Mouse (Mus musculus) MN1 (cell line): ENCODE results near the gene Tldc1.

Experiments used
- DNase-seq: peaks from one replicate; pipeline ENCODE4 v3.0.0-alpha.2; 2016; ENCODE audit warnings: low spot score

Gene Tldc1

DNA sequence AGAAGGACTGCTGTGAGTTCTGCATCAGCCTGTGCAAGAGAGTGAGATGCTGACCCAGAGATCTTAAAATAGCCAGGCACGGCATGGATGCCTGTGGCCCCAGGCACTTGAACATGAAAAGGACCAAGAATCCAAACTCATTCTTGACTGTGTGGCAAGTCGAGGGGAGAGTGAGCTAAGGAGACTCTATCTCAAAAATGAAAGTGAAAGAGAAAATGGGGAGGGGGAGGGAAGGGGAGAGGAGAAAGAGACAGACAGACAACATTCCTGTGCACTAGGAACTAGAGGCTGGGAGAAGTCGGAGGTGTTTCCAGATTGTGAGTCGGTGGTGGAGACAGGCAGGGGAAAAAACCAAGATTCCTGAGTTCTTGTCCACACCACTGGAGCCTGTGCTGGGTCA lies 54.5 kb downstream of the Tldc1 start:
- DNase-seq, result no peak

DNA sequence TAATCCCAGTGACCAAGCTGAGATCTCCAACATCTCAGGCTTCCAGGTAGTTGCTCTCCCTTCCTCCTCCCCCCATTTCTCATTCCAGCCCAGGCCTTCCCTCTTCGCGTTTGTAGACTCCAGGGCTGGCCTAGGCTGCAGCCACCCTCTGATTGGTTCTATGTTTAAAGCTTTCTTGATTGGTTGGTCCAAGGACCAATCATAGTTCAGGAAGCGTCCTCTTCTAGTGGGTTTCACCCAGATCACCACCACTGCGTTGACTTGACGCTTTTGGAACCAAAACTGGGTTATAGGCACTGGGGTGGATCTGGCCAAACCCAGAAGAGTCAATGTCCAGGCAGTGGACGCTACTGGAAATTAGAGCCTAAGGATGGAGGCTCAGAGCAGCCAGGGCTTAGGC lies 55.9 kb downstream of the Tldc1 start:
- DNase-seq, result no peak

DNA sequence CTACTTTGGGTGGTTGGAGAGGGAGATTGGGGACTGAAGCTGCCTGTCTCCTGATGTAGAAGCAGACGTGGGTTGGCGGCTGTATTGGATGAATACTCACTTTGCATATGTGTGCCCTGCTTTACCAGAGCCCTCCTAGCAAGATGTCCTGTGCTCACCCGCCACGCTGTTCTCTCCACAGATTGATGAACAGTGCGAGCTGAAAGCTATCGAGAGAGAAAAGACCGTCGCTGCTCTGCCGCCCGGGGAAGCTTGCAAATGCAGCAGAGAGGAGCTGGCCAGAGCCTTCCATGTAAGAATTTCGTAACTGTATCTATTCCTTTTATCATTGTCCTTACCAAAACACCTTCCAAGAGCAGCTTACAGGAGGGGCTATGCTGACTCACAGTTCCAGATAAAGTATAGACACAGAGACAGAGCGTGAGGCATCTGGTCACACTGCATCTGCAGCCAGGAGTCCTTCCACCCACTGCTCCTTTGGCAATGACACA lies 59.2 kb downstream of the Tldc1 start:
- no peak for DNase-seq

DNA sequence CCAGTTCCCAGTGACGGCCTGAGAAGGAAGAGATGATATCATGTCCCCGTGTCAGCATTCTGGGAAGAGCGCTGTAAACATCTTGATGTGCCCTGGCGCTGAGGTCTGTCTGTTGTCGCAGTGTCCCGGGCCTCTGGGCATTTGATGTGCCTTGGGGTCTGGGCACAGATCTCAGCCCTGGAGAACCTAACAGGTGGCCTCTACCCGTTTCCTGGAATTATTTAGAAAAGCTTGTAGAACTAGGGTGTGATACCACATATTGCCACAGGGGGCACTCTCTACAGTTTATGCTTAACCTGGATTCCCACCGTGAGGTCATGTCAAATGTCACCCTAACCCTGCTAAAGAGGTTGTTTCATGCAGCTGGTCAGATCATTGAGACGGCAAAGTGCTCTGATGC lies 60.5 kb downstream of the Tldc1 start:
- DNase-seq, result peak; percentile 56

DNA sequence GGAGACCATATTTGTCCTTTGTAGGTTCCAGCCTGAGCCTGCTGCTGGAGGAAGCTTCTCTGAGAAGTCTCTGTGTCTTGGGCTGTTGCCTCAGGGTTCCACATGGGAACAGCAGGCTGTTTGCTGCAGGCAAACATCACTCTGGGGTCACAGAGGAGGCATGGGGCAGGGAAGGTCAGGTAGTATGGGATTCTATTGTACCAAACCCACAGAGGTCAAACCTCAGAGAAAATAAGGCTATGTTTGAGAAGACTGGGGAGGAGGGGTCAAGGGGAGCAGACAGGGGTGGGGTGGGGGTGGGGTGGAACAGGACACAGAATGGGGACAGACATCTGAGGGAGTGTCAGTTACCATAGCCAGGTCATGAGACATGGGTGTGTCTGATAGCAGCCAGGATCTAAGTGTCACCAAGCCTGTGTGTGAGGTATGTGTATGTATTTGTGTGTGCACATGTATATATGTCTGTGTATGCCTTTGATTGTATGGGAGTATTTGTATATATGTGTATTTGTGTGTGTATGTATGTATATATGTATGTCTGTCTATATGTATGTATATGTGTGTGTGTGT lies 61.4 kb downstream of the Tldc1 start:
- DNase-seq, result no peak

DNA sequence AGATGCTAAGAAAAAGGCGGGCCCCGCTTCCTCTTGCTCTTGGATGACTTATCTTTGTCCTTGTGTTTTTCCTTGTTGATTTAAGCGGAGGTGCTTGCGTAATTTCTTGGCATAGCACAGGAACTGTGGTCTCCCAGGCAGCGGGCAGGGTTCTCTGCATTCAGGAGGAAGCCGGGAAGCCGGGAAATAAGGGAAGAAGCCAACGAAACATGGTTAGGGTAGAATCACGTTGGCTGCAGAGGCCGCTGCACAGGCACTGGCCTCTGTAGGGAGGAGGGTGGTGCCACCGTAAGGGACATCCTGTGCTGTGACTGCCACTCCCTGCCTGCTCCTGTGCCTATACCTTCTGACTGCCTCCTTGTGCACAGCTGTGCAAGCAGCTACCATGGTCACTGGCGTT lies 63.0 kb downstream of the Tldc1 start:
- peak; percentile 62 for DNase-seq

DNA sequence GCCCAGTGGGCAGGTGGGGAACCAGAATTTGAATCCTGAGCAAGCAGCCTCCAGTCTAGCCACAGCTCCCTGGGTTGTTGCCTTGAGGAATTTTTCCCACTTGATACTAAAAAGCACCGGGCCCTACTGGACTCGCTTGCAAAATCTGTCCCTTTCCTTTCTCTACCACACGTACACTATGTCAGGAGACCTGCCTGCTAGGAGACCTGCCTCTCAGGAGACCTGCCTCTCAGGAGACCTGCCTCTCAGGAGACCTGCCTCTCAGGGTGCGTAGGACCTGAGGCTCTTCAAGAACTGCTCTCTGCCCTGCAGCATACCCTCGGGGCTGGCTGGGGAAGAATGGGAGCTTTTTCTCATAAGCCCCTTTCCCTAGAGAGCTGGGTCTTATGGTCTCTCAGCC lies 64.8 kb downstream of the Tldc1 start:
- DNase-seq, result no peak

DNA sequence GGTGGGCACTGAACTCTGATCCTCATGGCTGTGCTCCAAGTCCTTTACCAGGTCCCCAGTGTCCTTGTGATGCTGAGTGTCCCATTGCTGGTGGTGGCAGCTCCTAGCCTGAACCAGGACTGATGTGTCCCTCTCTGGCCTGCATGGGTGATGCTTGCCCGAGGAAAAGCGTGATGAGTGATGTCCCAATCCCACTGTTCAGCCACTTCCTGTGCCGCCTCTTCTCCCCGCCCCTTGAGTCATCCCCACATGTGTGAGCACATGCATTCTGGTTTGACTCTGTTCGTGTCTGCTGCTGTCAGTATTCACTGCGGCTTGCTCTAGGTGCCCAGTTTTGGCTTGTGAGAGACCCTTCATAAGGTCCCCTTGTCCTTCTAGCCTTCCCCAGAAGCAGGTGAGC lies 66.0 kb downstream of the Tldc1 start:
- peak; percentile 84 for DNase-seq
